Mouse (Mus musculus): ENCODE measurements around the gene Calhm6. TPM values are rescaled to one million over a fixed set of nuclear protein-coding genes. Genes with fewer than 3 reads are reported as not detected.

The Calhm6 gene
- total and polyA plus RNA-seq, 3 experiments = 0.27 TPM; not detected in 2

DNA sequence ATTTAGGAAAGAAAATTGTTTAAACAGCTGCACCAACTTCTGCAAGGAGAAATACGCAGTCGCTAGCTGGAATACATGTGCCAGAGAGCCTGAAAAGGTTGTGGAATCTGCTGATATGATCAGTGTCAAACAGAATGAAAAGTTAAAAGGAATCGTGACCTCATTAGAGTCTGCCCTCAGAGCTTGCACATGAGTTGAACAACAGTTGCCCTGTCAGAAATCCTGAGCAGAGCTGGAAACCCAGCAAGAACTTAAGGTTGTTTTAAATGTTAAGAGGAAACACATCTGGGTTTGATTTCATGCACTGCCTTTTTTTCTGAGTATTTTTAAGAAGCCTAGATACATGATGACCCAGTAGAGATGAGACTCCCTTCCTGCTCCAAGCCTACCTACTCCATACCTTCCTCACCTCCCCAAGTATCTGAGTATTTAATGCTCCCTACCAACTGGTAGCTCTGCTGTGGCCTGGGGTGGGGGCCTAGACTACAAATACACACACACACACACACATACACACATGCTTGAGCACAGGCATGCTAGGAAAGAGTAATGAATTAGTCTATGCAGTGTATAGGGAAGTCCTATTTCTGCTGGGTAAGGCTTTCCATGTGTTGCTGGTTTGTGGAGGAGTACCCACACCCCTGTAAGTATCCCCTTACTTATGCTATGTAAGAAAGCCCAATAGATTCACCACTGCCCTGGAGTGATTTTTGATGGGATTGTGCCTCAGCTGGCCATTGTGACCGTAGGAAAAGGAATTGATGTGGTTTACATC lies 15.6 kb downstream of the Calhm6 start:
- no peak for DNase-seq (ENCODE audit: low spot score)
- TF ChIP-seq GATA1 (IDR thresholded peaks at IDR 0.05; ENCODE audit: borderline replicate concordance, low read length) (no peak), CTCF (IDR thresholded peaks at IDR 0.05; ENCODE audit: low read depth, low read length) (no peak), POLR2AphosphoS5 (IDR thresholded peaks at IDR 0.05; ENCODE audit: insufficient replicate concordance, low read depth, low read length) (no peak), GATA2 (IDR thresholded peaks at IDR 0.05; ENCODE audit: borderline replicate concordance, low read depth, low read length) (no peak), TAL1 (conservative IDR thresholded peaks at IDR 0.05; ENCODE audit: low read depth, low read length) (no peak)
- H3K9me3 ChIP-seq (replicated peaks) = no peaks in the 10 kb centered on the region
- H3K4me1 ChIP-seq (ENCODE audit: insufficient read depth, low read depth, low read length) = no peaks in the 10 kb centered on the region
- no peak overlapping the region for H3K4me3 ChIP-seq (ENCODE audit: low read depth, low read length)
- H3K36me3 ChIP-seq (replicated peaks) = no peaks in the 10 kb centered on the region
- H3K27me3 ChIP-seq (ENCODE audit: insufficient read depth, low read length) = 0 out of 2 replicates have a peak, but pooled peaks cover 5% of the 10 kb centered on the region
- no peak for ATAC-seq (ENCODE audit: extremely low read depth, insufficient number of reproducible peaks, low FRiP score, poor library complexity, severe bottlenecking)

DNA sequence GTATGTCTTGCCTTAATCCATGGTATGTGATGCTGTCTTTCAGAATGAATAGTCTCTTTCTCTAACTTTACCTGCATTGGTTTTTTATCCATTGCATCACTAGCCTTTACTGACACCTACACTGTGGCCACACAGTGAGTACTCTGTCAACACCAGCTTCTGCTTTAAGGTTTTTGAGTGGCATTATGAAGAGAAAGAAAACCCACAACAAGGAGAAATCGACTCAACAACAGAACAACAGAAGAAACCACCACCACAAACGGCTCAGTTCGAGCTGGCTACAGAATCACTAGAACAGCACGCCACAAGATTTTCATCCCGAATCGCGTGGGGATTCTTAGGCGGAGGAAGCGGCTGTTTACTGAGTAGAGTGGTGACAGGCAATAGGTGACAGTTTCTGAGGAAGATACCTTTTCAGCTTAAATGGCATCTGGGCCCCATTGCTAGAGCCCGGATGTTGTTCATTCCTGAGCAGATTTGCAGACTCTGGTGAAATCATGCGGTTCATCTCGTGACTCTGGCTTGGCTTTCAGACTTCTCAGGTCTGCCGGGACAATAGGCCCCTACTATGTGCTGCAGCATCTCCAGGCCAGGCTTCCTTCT lies 16.8 kb downstream of the Calhm6 start:
- H3K36me3 ChIP-seq (replicated peaks) = no peaks in the 10 kb centered on the region
- TF ChIP-seq TAL1 (conservative IDR thresholded peaks at IDR 0.05; ENCODE audit: low read depth, low read length) (no peak), POLR2AphosphoS5 (IDR thresholded peaks at IDR 0.05; ENCODE audit: insufficient replicate concordance, low read depth, low read length) (no peak), CTCF (IDR thresholded peaks at IDR 0.05; ENCODE audit: low read depth, low read length) (no peak), GATA2 (IDR thresholded peaks at IDR 0.05; ENCODE audit: borderline replicate concordance, low read depth, low read length) (no peak), GATA1 (IDR thresholded peaks at IDR 0.05; ENCODE audit: borderline replicate concordance, low read length) (no peak)
- no peak for DNase-seq (ENCODE audit: low spot score)
- H3K27me3 ChIP-seq (ENCODE audit: insufficient read depth, low read length) = no peaks in the 10 kb centered on the region
- no peak overlapping the region for H3K4me3 ChIP-seq (ENCODE audit: low read depth, low read length)
- no peaks in the 10 kb centered on the region for H3K9me3 ChIP-seq (replicated peaks)
- no peak for ATAC-seq (ENCODE audit: extremely low read depth, insufficient number of reproducible peaks, low FRiP score, poor library complexity, severe bottlenecking)
- H3K4me1 ChIP-seq (ENCODE audit: insufficient read depth, low read depth, low read length) = no peaks in the 10 kb centered on the region

DNA sequence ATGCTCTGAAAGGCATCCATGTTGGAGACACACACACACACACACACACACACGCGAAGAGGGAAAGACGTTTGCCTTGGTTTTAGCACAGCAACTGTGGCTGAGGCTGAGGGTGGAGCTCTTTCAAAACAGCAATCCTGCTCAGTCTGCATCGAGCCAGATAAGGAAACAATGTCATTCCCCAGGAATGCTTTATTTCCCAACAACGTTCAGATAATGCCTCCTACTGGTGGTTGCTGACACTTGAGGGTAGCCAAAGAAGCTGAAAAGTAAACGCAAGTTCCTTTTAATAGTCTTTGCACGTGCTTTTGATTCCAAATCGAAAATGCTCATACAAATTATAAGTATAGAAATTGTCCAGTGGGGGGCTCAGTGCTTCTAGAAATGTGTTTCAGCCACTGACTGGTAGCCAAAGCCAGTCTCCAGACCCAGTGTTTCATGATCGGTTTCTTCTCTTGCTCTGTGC lies 31.3 kb downstream of the Calhm6 start, which contains the start of gene Calhm5:
Gene Calhm5, minus strand, starts transcription at position 102 of the 466 bp plus-strand sequence.
- DNase-seq (ENCODE audit: low spot score) = no peak
- H3K36me3 ChIP-seq (replicated peaks) = no peaks in the 10 kb centered on the region
- no peak within 1 kb of the TSS for H3K4me3 ChIP-seq (ENCODE audit: low read depth, low read length)
- no peaks in the 10 kb centered on the region for H3K27me3 ChIP-seq (ENCODE audit: insufficient read depth, low read length)
- TF ChIP-seq GATA2 (IDR thresholded peaks at IDR 0.05; ENCODE audit: borderline replicate concordance, low read depth, low read length) = no peak
- TF ChIP-seq CTCF (IDR thresholded peaks at IDR 0.05; ENCODE audit: low read depth, low read length) = no peak
- no peak for TF ChIP-seq POLR2AphosphoS5 (IDR thresholded peaks at IDR 0.05; ENCODE audit: insufficient replicate concordance, low read depth, low read length)
- no peak for TF ChIP-seq TAL1 (conservative IDR thresholded peaks at IDR 0.05; ENCODE audit: low read depth, low read length)
- TF ChIP-seq GATA1 (IDR thresholded peaks at IDR 0.05; ENCODE audit: borderline replicate concordance, low read length) = no peak
- H3K4me1 ChIP-seq (ENCODE audit: insufficient read depth, low read depth, low read length) = no peaks in the 10 kb centered on the region
- H3K9me3 ChIP-seq (replicated peaks) = no peaks in the 10 kb centered on the region
- ATAC-seq (ENCODE audit: extremely low read depth, insufficient number of reproducible peaks, low FRiP score, poor library complexity, severe bottlenecking) = no peak

DNA sequence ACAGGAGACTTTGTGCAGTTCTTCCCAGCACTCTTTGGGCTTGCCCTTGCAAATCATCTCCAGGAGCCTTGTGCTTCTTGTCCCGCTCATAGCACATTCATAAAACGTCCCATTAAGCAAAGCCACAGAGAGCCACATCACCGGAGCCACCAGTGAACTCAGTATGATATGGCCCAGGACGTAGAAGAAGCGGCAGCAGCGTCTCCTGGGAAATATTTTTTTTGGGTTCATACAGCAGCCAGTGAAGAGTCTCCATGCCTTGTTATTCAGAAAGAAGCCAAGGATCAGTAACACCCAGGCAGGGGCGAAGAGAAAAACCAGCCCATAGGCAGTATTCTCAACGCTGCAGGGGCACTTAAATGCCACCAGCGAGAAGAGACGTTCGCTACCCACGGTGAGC lies 31.8 kb downstream of the Calhm6 start:
- no peaks in the 10 kb centered on the region for H3K4me1 ChIP-seq (ENCODE audit: insufficient read depth, low read depth, low read length)
- H3K4me3 ChIP-seq (ENCODE audit: low read depth, low read length) = no peak overlapping the region

DNA sequence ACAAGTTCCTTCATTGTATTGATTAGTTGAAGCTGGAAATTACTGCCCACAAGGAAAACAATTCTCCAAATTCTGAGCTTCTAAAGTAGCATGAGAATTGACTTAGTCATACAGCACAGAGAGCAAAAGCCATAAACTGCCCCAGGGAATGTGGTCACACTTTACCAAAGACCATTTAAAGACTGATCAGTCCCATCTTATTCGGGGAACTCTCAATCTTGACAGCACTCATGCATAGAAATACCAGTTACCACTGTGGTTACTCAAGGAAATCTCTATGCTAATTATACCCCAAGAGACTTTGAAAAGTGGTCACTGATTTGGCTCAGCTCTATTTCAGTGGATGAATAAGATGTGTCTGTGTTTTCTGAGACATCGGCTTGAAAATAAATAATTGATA lies 32.6 kb downstream of the Calhm6 start:
- no peak for TF ChIP-seq POLR2AphosphoS5 (IDR thresholded peaks at IDR 0.05; ENCODE audit: insufficient replicate concordance, low read depth, low read length)
- no peak for TF ChIP-seq GATA1 (IDR thresholded peaks at IDR 0.05; ENCODE audit: borderline replicate concordance, low read length)
- TF ChIP-seq TAL1 (conservative IDR thresholded peaks at IDR 0.05; ENCODE audit: low read depth, low read length) = no peak
- DNase-seq (ENCODE audit: low spot score) = no peak
- Histone ChIP-seq H3K27me3 (ENCODE audit: insufficient read depth, low read length) (no peaks in the 10 kb centered on the region), H3K36me3 (replicated peaks) (no peaks in the 10 kb centered on the region), H3K4me3 (ENCODE audit: low read depth, low read length) (no peak overlapping the region), H3K4me1 (ENCODE audit: insufficient read depth, low read depth, low read length) (no peaks in the 10 kb centered on the region), H3K9me3 (replicated peaks) (no peaks in the 10 kb centered on the region)
- ATAC-seq (ENCODE audit: extremely low read depth, insufficient number of reproducible peaks, low FRiP score, poor library complexity, severe bottlenecking) = no peak

More for the DNA sequence above, 31.8 kb downstream of the Calhm6 start:
- H3K9me3 ChIP-seq (replicated peaks) = no peaks in the 10 kb centered on the region
- TF ChIP-seq POLR2AphosphoS5 (IDR thresholded peaks at IDR 0.05; ENCODE audit: insufficient replicate concordance, low read depth, low read length) (no peak), GATA1 (IDR thresholded peaks at IDR 0.05; ENCODE audit: borderline replicate concordance, low read length) (no peak)
- ATAC-seq (ENCODE audit: extremely low read depth, insufficient number of reproducible peaks, low FRiP score, poor library complexity, severe bottlenecking) = no peak
- no peak for DNase-seq (ENCODE audit: low spot score)
- H3K36me3 ChIP-seq (replicated peaks) = no peaks in the 10 kb centered on the region
- no peaks in the 10 kb centered on the region for H3K27me3 ChIP-seq (ENCODE audit: insufficient read depth, low read length)

DNA sequence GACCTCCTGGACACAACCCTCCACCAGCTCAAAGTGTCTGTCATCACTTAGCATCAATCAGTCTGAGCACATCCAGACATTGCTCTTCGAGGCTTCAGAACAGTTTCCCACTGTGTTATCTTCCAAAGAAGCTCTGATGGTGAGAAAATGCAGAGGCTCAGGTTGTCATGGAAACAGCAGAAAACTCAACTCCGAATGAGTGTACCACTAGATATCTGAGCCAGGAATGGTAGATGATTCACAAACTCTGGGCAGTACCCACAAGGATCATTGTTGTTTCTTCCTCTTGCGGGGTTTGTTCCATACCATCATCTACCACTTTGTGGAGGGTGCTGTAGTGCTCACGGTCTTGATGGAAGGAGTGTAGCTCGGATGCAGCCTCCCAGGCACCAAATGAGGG lies 35.9 kb downstream of the Calhm6 start:
- H3K4me1 ChIP-seq (ENCODE audit: insufficient read depth, low read depth, low read length) = no peaks in the 10 kb centered on the region
- H3K9me3 ChIP-seq (replicated peaks) = no peaks in the 10 kb centered on the region
- no peak for DNase-seq (ENCODE audit: low spot score)
- H3K36me3 ChIP-seq (replicated peaks) = no peaks in the 10 kb centered on the region
- no peak overlapping the region for H3K4me3 ChIP-seq (ENCODE audit: low read depth, low read length)
- no peak for ATAC-seq (ENCODE audit: extremely low read depth, insufficient number of reproducible peaks, low FRiP score, poor library complexity, severe bottlenecking)
- H3K27me3 ChIP-seq (ENCODE audit: insufficient read depth, low read length) = no peaks in the 10 kb centered on the region
- TF ChIP-seq GATA1 (IDR thresholded peaks at IDR 0.05; ENCODE audit: borderline replicate concordance, low read length) (no peak), CTCF (IDR thresholded peaks at IDR 0.05; ENCODE audit: low read depth, low read length) (no peak), TAL1 (conservative IDR thresholded peaks at IDR 0.05; ENCODE audit: low read depth, low read length) (no peak), POLR2AphosphoS5 (IDR thresholded peaks at IDR 0.05; ENCODE audit: insufficient replicate concordance, low read depth, low read length) (no peak), GATA2 (IDR thresholded peaks at IDR 0.05; ENCODE audit: borderline replicate concordance, low read depth, low read length) (no peak)
